Mouse (Mus musculus): ENCODE measurements around the gene Rnpepl1. TPM values are rescaled to one million over a fixed set of nuclear protein-coding genes. Genes with fewer than 3 reads are reported as not detected.
"Not testable (repeated sequence)": the region's sequence is repeated elsewhere in the genome, so short reads cannot be mapped to it uniquely, and the experiment has no call there.

Gene Rnpepl1
- polyA plus RNA-seq, 1 experiment from 2014 or later = 33.5 TPM

DNA sequence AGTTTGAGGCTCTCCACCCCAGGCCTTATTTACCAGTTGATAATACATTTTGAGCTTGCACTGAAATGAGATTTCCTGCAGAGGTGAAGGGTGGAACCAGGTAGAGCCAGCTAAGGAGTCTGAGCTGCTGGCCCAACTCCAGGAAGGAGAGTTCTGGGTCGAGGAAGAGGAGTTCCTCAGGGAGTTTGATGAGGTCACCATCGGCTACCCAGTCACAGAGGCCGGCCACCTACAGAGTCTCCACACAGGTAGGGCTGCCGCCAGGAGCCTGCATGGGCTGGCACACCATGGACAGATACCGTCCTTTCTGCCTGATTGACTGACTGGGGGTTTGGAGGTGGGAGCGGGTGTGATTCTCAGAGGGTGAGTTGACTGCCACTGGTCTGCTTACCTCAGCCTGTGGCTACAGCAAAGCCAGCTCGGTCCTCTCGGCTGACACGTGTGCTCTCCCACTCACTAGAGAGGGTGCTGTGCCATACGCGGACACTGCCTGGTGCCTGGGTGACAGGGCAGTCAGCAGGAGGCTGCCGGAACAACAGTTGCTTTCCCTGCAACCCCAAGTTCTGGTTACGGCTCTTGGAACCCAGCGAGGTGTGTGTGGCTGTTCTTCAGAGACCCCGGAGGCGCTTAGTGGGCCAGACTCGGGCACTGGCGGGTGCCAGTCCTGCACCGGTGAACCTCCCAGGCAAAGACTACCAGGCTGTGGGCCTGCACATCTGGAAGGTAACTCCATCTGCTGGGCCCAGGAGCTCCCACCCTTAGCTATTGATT, 32.8 kb downstream of the Rnpepl1 start:
- H3K9me3 ChIP-seq (replicated peaks) = no peaks in the 10 kb centered on the region
- H3K27ac ChIP-seq = no peak overlapping the region
- 91% methylated on average over 19 of the region's 19 CpGs for WGBS
- no peak overlapping the region for H3K9ac ChIP-seq
- no peaks in the 10 kb centered on the region for H3K4me1 ChIP-seq (replicated peaks)
- no peak overlapping the region for H3K4me2 ChIP-seq
- no peaks in the 10 kb centered on the region for H3K27me3 ChIP-seq
- no peak overlapping the region for H3K4me3 ChIP-seq
- ATAC-seq (replicated peaks; ENCODE audit: insufficient number of reproducible peaks, insufficient read depth, low FRiP score, low read depth) = no peak
- H3K36me3 ChIP-seq = peaks cover 69% of the 10 kb centered on the region

GRCm38 (mm10) chr1:92947966-92948365, 37.4 kb downstream of the Rnpepl1 start:
- H3K4me2 ChIP-seq = no peak overlapping the region
- no peak for ATAC-seq (replicated peaks; ENCODE audit: insufficient number of reproducible peaks, insufficient read depth, low FRiP score, low read depth)
- H3K4me1 ChIP-seq (replicated peaks) = no peaks in the 10 kb centered on the region
- no peak overlapping the region for H3K9ac ChIP-seq
- H3K27me3 ChIP-seq = no peaks in the 10 kb centered on the region
- H3K4me3 ChIP-seq = no peak overlapping the region
- peaks cover 41% of the 10 kb centered on the region for H3K36me3 ChIP-seq
- H3K27ac ChIP-seq = no peak overlapping the region
- no peaks in the 10 kb centered on the region for H3K9me3 ChIP-seq (replicated peaks)
- 92% methylated on average over 3 of the region's 3 CpGs for WGBS

DNA sequence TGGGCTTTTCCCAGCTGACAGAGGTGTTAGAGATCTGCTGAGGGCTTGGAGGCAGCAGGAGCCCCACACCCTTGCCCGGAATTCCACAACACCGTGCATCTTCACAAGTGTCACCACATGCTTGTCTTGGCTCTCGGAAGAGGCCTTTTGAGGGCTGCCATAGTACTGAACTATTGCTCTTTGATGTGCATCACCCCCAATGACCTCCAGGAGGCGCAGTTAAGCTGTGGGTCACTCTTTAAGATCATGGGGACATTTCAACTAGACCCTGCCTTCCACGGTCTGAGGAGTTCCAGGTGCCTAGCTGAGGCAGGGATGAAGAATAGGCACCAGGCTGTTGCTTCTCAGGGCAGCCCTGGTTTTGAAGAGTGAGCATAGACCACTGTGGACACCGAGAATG, 38.8 kb downstream of the Rnpepl1 start:
- no peaks in the 10 kb centered on the region for H3K4me1 ChIP-seq (replicated peaks)
- no peaks in the 10 kb centered on the region for H3K9me3 ChIP-seq (replicated peaks)
- ATAC-seq (replicated peaks; ENCODE audit: insufficient number of reproducible peaks, insufficient read depth, low FRiP score, low read depth) = no peak
- 56% methylated on average over 6 of the region's 6 CpGs for WGBS
- H3K4me3 ChIP-seq = no peak overlapping the region
- no peaks in the 10 kb centered on the region for H3K27me3 ChIP-seq
- H3K27ac ChIP-seq = no peak overlapping the region
- no peak overlapping the region for H3K9ac ChIP-seq
- H3K4me2 ChIP-seq = no peak overlapping the region
- H3K36me3 ChIP-seq = peaks cover 32% of the 10 kb centered on the region; the same call in 1 of the 2 replicates

GRCm38 (mm10) chr1:92950607-92951006, 40.0 kb downstream of the Rnpepl1 start, which contains the start of gene Gpr35:
TSS of gene Gpr35 (plus strand) at chr1:92950865.
- 77% methylated on average over 5 of the region's 5 CpGs for WGBS
- H3K9me3 ChIP-seq (replicated peaks) = no peaks in the 10 kb centered on the region
- H3K27ac ChIP-seq = no peak within 1 kb of the TSS
- H3K27me3 ChIP-seq = no peaks in the 10 kb centered on the region
- no peak for ATAC-seq (replicated peaks; ENCODE audit: insufficient number of reproducible peaks, insufficient read depth, low FRiP score, low read depth)
- H3K4me1 ChIP-seq (replicated peaks) = no peaks in the 10 kb centered on the region
- no peak within 1 kb of the TSS for H3K4me3 ChIP-seq
- H3K36me3 ChIP-seq = peaks cover 21% of the 10 kb centered on the region; the same call in 1 of the 2 replicates
- H3K9ac ChIP-seq = no peak within 1 kb of the TSS
- H3K4me2 ChIP-seq = no peak within 1 kb of the TSS

DNA sequence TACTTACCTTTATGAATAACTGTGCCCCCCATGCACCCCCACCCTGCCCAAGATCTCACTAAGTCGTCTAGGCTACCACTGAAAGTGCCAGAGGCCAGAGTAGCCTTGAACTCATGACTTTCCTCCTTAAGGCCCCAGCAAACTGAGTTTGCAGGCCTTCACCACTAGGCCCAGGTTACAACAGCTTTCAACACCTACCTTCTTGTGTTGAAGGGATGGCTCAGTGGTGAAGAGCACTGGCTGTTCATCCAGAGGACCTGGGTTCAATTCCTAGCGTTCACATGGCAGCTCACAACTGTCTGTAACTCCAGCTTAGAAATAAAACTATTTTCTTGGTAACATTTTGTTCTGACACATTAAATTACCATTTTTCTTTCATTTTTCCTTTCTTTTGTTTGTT, 43.1 kb downstream of the Rnpepl1 start:
- no peak overlapping the region for H3K27ac ChIP-seq
- no peak overlapping the region for H3K9ac ChIP-seq
- peaks cover 2% of the 10 kb centered on the region; the same call in 1 of the 2 replicates for H3K36me3 ChIP-seq
- no peak overlapping the region for H3K4me3 ChIP-seq
- no peaks in the 10 kb centered on the region for H3K9me3 ChIP-seq (replicated peaks)
- no peak for ATAC-seq (replicated peaks; ENCODE audit: insufficient number of reproducible peaks, insufficient read depth, low FRiP score, low read depth)
- 66% methylated on average over 2 of the region's 2 CpGs for WGBS
- no peaks in the 10 kb centered on the region for H3K4me1 ChIP-seq (replicated peaks)
- H3K27me3 ChIP-seq = no peaks in the 10 kb centered on the region
- H3K4me2 ChIP-seq = no peak overlapping the region

DNA sequence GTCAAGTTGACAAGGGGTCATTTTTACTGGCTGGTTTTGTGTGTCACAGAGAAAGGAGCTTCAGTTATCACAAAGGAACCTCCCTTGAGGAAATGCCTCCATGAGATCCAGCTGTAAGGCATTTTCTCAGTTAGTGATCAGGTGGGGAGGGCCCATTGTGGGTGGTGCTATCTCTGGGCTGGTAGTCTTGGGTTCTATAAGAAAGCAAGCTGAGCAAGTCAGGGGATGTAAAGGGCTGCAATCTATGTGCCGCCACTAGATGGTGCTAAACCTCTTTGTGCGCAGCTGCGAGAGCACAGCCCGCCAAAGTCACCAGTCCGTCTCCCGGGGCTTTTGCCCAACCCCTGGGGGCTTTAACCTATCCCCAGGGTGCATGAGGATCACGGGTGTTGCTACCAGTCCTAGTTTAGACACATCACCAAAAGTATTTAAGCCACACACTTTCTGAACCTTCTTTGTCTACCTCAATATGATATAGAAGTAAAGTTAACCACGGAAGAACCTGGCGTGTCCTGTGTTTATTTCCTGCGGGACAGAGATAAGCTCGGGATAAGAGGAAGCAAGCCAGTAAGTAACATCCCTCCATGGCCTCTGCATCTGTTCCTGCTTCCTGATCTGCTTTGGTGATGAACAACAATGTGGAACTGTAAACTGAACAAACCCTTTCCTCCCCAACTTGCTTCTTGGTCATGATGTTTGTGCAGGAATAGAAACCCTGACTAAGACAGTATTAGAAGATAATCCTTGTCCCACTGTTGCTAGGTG, 46.2 kb downstream of the Rnpepl1 start:
- not testable (repeated sequence) for H3K27ac ChIP-seq; H3K4me1 ChIP-seq (replicated peaks); ATAC-seq (replicated peaks; ENCODE audit: insufficient number of reproducible peaks, insufficient read depth, low FRiP score, low read depth); H3K36me3 ChIP-seq; H3K27me3 ChIP-seq; H3K9me3 ChIP-seq (replicated peaks); H3K9ac ChIP-seq
- Histone ChIP-seq H3K4me3 (peak overlapping the region; percentile 21), H3K4me2 (peak overlapping the region; percentile 53)
- 4% methylated on average over 11 of the region's 11 CpGs for WGBS

- 81% methylated on average over 1 of the region's 1 CpGs for WGBS
Measured at GRCm38 (mm10) chr1:92958999-92959398, 48.4 kb downstream of the Rnpepl1 start.

GRCm38 (mm10) chr1:92970791-92971190, 60.2 kb downstream of the Rnpepl1 start:
- not testable (repeated sequence) for H3K9ac ChIP-seq; H3K27ac ChIP-seq; H3K27me3 ChIP-seq; ATAC-seq (replicated peaks; ENCODE audit: insufficient number of reproducible peaks, insufficient read depth, low FRiP score, low read depth); H3K9me3 ChIP-seq (replicated peaks); H3K4me2 ChIP-seq; H3K4me3 ChIP-seq; H3K36me3 ChIP-seq
- 80% methylated on average over 6 of the region's 6 CpGs for WGBS
- H3K4me1 ChIP-seq (replicated peaks) = peaks cover 15% of the 10 kb centered on the region

More at GRCm38 (mm10) chr1:92958999-92959398, 48.4 kb downstream of the Rnpepl1 start:
- no peak overlapping the region for H3K4me2 ChIP-seq
- no peaks in the 10 kb centered on the region for H3K9me3 ChIP-seq (replicated peaks)
- H3K36me3 ChIP-seq = no peaks in the 10 kb centered on the region
- no peak overlapping the region for H3K27ac ChIP-seq
- H3K4me1 ChIP-seq (replicated peaks) = no peaks in the 10 kb centered on the region
- H3K4me3 ChIP-seq = no peak overlapping the region
- H3K27me3 ChIP-seq = no peaks in the 10 kb centered on the region
- H3K9ac ChIP-seq = no peak overlapping the region
- no peak for ATAC-seq (replicated peaks; ENCODE audit: insufficient number of reproducible peaks, insufficient read depth, low FRiP score, low read depth)

DNA sequence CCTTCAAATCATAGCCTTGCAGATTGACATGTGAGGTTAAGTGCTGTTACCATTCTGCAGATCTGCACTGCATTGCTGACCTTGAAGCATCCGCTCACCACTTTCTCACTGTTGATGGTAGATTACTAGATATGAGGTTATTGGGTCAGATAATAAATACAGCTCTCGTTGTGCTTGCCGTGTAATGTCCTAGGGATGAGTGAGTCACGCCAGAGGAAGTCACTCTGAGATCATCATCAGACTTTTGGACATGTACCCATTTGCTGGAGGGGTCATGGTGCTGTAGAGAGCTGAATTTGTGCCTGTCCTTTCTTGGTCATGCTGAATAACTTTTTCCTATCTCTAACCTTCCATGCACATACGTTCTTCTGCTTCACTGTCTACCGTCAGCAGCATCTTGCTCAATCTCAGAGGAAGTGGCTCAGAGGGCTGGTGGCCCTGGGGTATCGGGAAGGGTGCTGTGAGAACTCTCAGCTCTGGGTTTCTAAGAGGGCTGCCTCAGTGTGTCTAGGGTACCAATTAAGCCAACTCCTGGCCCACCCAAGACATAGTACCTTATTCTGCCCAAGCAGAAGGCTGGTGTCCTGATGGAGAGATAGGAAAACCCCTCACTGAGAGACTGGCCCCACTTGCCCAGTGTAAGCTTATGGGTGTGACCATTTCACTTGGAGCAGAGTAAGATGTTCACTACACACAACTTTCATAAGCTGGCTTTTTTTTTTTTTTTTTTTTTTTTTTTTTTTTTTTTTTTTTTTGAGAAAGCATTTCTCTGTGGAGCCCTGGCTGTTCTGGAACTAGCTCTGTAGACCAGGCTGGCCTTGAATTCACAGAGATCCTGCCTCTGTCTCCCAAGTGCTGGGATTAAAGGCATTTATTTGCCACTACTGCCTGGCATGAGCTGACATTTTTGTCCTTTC, 61.6 kb downstream of the Rnpepl1 start:
- Histone ChIP-seq H3K27me3 (no peaks in the 10 kb centered on the region), H3K9me3 (replicated peaks) (no peaks in the 10 kb centered on the region), H3K4me3 (no peak overlapping the region), H3K9ac (no peak overlapping the region), H3K4me1 (replicated peaks) (peaks cover 25% of the 10 kb centered on the region), H3K27ac (peak overlapping the region; percentile 56; the same call in 1 of the 2 replicates), H3K4me2 (no peak overlapping the region), H3K36me3 (no peaks in the 10 kb centered on the region)
- no peak for ATAC-seq (replicated peaks; ENCODE audit: insufficient number of reproducible peaks, insufficient read depth, low FRiP score, low read depth)
- WGBS = 80% methylated on average over 7 of the region's 7 CpGs

- H3K9me3 ChIP-seq (replicated peaks) = no peaks in the 10 kb centered on the region
- no peak overlapping the region for H3K4me2 ChIP-seq
- H3K27me3 ChIP-seq = 0 out of 2 replicates have a peak, but pooled peaks cover 1% of the 10 kb centered on the region
- H3K36me3 ChIP-seq = no peaks in the 10 kb centered on the region
- 27% methylated on average over 1 of the region's 1 CpGs for WGBS
- H3K9ac ChIP-seq = no peak overlapping the region
- peak; percentile 58; the same call in 1 of the 2 replicates for ATAC-seq (replicated peaks; ENCODE audit: insufficient number of reproducible peaks, insufficient read depth, low FRiP score, low read depth)
- peaks cover 25% of the 10 kb centered on the region for H3K4me1 ChIP-seq (replicated peaks)
- peak overlapping the region; percentile 56; the same call in 1 of the 2 replicates for H3K27ac ChIP-seq
- no peak overlapping the region for H3K4me3 ChIP-seq
Measured at GRCm38 (mm10) chr1:92972854-92973253, 62.3 kb downstream of the Rnpepl1 start.
